Mouse (Mus musculus): Measurements from ENCODE around the gene Tmub1. TPM values are rescaled to one million over a fixed set of nuclear protein-coding genes. Genes with fewer than 3 reads are reported as not detected.

Tmub1 gene
- 49.5 and 56.4 TPM in 2 replicates for polyA plus RNA-seq (2012; rRNA removed)

DNA sequence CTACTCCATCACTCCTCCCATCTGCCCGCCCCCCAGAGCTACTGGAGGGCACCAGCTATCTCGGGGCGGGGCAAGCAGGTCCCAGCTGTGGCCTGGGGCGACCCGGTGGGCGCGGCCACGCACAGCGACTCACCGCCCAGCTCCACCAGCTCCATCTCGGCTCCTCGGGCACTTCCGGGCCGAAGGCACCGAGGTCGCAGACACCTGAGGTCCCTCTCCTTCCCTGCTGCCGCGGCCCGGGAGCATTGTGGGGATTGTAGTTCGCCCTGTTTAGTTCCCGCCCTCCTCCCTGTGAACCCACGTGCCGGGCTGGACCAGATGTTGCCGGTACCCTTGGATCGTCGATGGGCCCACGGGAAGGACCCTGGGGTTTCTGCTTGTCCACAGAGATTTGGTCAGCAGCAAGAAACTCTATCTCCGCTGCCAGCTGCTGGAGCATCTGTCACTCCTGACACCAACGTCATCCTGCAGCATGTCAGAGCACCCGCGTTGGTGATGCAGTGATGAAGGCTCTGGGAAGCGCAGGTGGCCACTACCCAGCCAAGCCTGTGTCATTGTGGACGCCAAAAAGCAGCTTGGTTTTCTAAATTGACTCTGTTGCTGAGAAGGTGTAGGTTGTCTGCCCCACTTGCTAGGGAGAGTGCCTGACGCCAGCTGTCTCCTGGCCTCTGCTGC is at the start of gene Tmub1:
Gene Tmub1, minus strand, starts transcription at position 231 of the 675 bp plus-strand sequence.
- 3% methylated on average over 34 of the region's 34 CpGs for WGBS
- DNase-seq, result peak; percentile 88

DNA sequence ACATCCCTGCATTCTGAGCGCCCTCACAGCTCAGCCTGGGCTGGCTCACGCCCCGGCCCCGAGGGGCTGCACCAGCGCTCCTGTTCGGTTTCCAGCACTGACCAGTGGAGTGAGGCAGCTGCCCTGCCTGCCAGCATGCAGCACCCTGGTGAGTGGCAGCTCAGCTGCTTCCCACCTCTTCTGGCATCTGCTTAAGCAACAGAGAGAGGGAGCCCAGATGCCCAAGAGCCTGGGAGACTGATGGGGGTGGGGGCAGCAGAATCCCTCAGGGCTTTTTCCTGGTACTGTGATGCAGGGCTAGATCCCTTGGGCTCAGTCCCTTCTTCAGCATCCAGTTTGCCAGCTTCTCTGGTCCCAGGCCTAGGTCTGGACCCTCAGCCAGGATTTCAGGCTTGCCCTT is 49.1 kb upstream of the Tmub1 start:
- Histone ChIP-seq H3K4me3 (replicated peaks; ENCODE audit: extremely low read depth, low read depth, low read length) (no peak overlapping the region), H3K4me1 (ENCODE audit: control insufficient read depth, insufficient read depth, low read length) (peaks cover 4% of the 10 kb centered on the region; the same call in 1 of the 2 replicates)
- TF ChIP-seq CTCF (IDR thresholded peaks at IDR 0.05; ENCODE audit: insufficient read depth, low read length) (no peak), POLR2A (IDR thresholded peaks at IDR 0.05; ENCODE audit: borderline replicate concordance, extremely low read depth, low read depth, low read length) (no peak)
- WGBS, result 77% methylated on average over 6 of the region's 6 CpGs
- no peak for DNase-seq

More for the DNA sequence above, at the start of gene Tmub1:
- Histone ChIP-seq H3K4me1 (ENCODE audit: control insufficient read depth, insufficient read depth, low read length) (peaks cover 8% of the 10 kb centered on the region), H3K4me3 (replicated peaks; ENCODE audit: extremely low read depth, low read depth, low read length) (peak within 1 kb of the TSS; percentile 49)
- TF ChIP-seq CTCF (IDR thresholded peaks at IDR 0.05; ENCODE audit: insufficient read depth, low read length) (no peak), POLR2A (IDR thresholded peaks at IDR 0.05; ENCODE audit: borderline replicate concordance, extremely low read depth, low read depth, low read length) (0 out of 2 replicates have a peak, but pooled peaks have one; percentile 29)

DNA sequence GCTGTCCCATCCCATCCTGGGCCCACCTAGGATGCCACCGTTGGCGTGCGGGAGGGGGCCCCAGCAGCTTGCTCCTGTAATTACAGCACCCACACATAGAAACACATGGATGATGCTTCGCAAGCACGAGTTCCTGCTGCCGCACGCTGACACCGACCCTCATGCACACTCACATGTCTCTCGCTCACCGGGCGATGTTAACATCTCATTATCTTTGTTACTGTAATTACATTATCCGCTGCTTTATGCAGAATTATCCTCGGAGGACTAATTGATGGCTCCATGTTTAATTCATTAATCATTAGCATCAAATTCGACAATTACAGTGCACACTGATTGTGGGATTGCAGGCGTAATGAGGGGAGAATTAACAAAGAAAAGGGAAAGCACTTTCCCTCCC is 47.4 kb upstream of the Tmub1 start:
- Histone ChIP-seq H3K4me1 (ENCODE audit: control insufficient read depth, insufficient read depth, low read length) (peaks cover 4% of the 10 kb centered on the region; the same call in 1 of the 2 replicates), H3K4me3 (replicated peaks; ENCODE audit: extremely low read depth, low read depth, low read length) (no peak overlapping the region)
- DNase-seq, result no peak
- TF ChIP-seq POLR2A (IDR thresholded peaks at IDR 0.05; ENCODE audit: borderline replicate concordance, extremely low read depth, low read depth, low read length) (no peak), CTCF (IDR thresholded peaks at IDR 0.05; ENCODE audit: insufficient read depth, low read length) (no peak)
- WGBS, result 93% methylated on average over 15 of the region's 15 CpGs

DNA sequence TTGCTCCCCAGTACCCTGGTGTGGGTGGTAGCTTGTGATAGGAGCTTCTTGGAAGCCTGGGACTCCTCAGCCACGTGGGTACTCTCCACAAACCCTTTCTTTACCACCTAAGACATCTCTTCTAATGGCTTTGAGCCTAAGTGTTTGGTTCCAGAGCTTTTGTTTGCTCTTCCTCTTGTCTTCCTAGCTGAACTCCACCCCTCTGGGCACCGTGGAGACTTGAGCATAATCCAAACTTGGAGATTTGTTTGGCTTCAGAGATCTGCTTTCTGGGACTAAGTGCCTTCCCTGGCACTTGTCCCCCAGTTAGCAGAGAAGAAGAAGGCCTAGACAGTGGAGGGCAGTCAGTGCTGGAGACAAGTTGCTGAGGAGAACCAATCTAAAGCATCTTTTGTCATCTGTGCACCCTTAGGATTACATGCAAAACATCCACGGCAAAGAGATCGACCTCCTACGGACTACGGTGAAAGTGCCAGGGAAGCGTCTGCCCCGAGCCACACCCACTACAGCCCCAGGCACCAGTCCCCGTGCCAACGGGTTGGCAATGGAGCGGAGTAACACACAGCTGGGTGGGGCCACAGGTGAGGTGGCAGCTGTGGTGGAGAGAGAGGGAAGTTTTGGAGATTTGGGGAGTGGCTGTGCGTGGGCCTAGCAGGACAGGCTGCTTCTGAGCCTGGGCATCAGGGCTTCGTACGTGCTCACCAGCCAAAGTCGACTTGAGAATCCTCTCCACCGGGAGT is 45.1 kb upstream of the Tmub1 start:
- H3K4me3 ChIP-seq (replicated peaks; ENCODE audit: extremely low read depth, low read depth, low read length), result no peak overlapping the region
- WGBS, result 59% methylated on average over 16 of the region's 16 CpGs
- DNase-seq, result peak; percentile 40
- TF ChIP-seq POLR2A (IDR thresholded peaks at IDR 0.05; ENCODE audit: borderline replicate concordance, extremely low read depth, low read depth, low read length), result no peak
- no peak for TF ChIP-seq CTCF (IDR thresholded peaks at IDR 0.05; ENCODE audit: insufficient read depth, low read length)
- H3K4me1 ChIP-seq (ENCODE audit: control insufficient read depth, insufficient read depth, low read length), result peaks cover 4% of the 10 kb centered on the region; the same call in 1 of the 2 replicates

DNA sequence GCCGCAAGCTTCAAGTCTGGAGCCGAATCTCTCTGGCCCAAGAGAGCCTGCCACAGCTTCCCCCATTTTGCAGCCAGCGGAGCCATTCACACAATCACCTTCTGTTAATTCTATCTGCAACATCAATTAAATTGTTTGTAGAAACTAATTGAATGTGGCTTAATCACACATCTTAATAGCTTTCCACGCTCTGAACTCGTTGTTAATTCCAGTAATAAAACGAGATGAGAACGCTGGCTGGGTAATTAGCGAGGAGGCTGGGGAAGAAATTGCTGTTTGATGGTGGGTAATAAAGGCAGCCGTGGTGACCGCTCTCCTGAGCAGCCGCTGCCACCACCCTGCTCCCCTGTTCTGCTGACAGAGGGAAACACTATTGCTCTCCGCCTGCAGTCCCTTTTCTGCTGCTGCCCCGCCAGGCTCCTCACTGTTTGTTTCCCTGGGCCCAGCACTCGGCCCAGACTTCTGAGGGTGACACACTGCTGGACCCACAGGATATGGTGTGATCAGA is 42.8 kb upstream of the Tmub1 start:
- no peak for DNase-seq
- WGBS, result 90% methylated on average over 14 of the region's 14 CpGs
- H3K4me1 ChIP-seq (ENCODE audit: control insufficient read depth, insufficient read depth, low read length), result peaks cover 4% of the 10 kb centered on the region; the same call in 1 of the 2 replicates
- no peak for TF ChIP-seq CTCF (IDR thresholded peaks at IDR 0.05; ENCODE audit: insufficient read depth, low read length)
- no peak for TF ChIP-seq POLR2A (IDR thresholded peaks at IDR 0.05; ENCODE audit: borderline replicate concordance, extremely low read depth, low read depth, low read length)
- no peak overlapping the region for H3K4me3 ChIP-seq (replicated peaks; ENCODE audit: extremely low read depth, low read depth, low read length)

DNA sequence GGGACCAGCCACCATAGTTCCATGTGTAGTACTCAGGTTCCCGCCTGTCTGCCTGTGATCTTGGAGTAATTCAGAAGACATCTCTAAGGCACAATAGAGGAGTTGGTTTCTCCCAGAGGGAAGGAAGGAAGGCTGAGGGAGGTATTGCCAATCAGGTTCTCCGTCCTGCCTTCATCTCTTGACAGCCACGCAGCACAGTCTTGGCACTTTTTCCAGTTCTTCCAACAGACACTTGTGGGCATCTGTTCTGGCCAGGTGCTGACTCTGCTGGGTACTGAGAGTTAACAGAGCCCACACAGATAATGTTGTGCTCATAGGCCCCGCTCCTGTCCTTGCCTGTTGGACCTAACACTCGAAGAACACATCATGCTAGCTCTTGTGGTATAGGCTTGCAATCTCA is 39.1 kb upstream of the Tmub1 start:
- TF ChIP-seq POLR2A (IDR thresholded peaks at IDR 0.05; ENCODE audit: borderline replicate concordance, extremely low read depth, low read depth, low read length) (no peak), CTCF (IDR thresholded peaks at IDR 0.05; ENCODE audit: insufficient read depth, low read length) (no peak)
- WGBS, result 91% methylated on average over 5 of the region's 5 CpGs
- Histone ChIP-seq H3K4me3 (replicated peaks; ENCODE audit: extremely low read depth, low read depth, low read length) (no peak overlapping the region), H3K4me1 (ENCODE audit: control insufficient read depth, insufficient read depth, low read length) (no peaks in the 10 kb centered on the region)
- DNase-seq, result no peak

DNA sequence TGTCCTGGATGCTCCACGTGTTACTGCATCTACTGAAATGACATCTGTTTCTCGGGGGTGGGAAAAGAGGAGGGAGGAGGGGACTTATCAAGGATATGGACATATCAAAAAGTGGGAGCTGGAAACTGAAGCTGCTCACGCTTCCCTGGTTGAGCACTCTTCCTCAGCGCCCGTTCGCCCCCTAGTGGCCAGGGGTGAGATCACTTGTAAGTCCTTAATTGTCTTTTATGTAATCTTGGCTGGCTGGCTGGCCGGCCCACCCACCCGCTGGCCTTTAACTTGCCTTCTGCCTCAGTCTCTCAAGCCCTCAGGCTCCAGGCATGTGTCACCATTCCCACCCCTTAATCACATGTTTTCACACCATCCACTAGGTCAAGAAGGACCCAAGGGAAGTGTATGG is 38.4 kb upstream of the Tmub1 start:
- TF ChIP-seq POLR2A (IDR thresholded peaks at IDR 0.05; ENCODE audit: borderline replicate concordance, extremely low read depth, low read depth, low read length), result no peak
- TF ChIP-seq CTCF (IDR thresholded peaks at IDR 0.05; ENCODE audit: insufficient read depth, low read length), result peak; percentile 88
- Histone ChIP-seq H3K4me3 (replicated peaks; ENCODE audit: extremely low read depth, low read depth, low read length) (no peak overlapping the region), H3K4me1 (ENCODE audit: control insufficient read depth, insufficient read depth, low read length) (no peaks in the 10 kb centered on the region)
- under 1% methylated on average over 8 of the region's 8 CpGs for WGBS
- DNase-seq, result peak; percentile 87

DNA sequence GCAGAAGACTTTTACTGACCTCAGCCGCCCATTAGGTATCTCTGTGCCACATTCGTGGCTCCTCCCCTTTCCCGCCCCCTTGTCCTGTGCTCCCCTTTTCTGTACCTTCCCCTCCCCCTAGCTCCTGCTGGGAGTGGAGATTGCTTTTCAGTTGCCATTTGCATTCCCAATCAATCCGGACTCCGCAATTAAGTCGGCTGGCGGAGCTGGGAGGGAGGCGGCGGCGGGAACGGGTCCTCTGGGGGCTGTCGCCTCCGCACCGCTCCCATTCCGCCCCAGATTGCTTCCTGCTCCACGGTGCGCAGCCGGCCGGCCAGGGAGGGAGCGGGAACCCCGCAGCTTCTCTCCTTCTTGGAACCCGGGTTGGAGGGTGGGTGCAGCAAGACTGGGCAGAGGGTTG is 37.3 kb upstream of the Tmub1 start:
- no peak for TF ChIP-seq POLR2A (IDR thresholded peaks at IDR 0.05; ENCODE audit: borderline replicate concordance, extremely low read depth, low read depth, low read length)
- TF ChIP-seq CTCF (IDR thresholded peaks at IDR 0.05; ENCODE audit: insufficient read depth, low read length), result no peak
- Histone ChIP-seq H3K4me1 (ENCODE audit: control insufficient read depth, insufficient read depth, low read length) (no peaks in the 10 kb centered on the region), H3K4me3 (replicated peaks; ENCODE audit: extremely low read depth, low read depth, low read length) (no peak overlapping the region)
- WGBS, result 78% methylated on average over 22 of the region's 22 CpGs
- no peak for DNase-seq

DNA sequence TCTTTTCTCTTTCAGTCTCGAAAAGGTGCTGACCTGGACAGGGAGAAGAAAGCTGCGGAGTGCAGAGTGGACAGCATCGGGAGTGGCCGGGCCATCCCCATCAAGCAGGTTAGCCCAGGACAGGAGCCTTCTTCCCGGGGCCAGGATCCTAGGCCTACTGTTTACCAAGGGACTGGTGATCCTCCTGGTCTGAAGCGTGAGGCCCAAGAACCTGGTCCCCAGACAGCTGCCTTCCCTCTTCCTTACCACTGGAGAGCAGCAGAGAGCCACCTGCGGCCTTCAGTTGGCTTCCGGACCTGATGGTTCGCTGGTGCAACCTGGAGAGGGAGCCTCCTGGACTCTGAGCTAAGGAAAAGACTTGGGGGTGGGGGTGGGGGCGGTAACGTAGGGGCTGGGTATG is 35.7 kb upstream of the Tmub1 start:
- H3K4me3 ChIP-seq (replicated peaks; ENCODE audit: extremely low read depth, low read depth, low read length), result no peak overlapping the region
- DNase-seq, result peak; percentile 49
- no peaks in the 10 kb centered on the region for H3K4me1 ChIP-seq (ENCODE audit: control insufficient read depth, insufficient read depth, low read length)
- WGBS, result 38% methylated on average over 11 of the region's 11 CpGs
- TF ChIP-seq CTCF (IDR thresholded peaks at IDR 0.05; ENCODE audit: insufficient read depth, low read length), result peak; percentile 75
- no peak for TF ChIP-seq POLR2A (IDR thresholded peaks at IDR 0.05; ENCODE audit: borderline replicate concordance, extremely low read depth, low read depth, low read length)

All from lung, adult 2 months (tissue).